Mouse (Mus musculus) testis, adult 2 months (tissue): Measurements from ENCODE around the gene Agfg1.

ENCODE experiments used
- CTCF ChIP-seq: fragments of 200-500 bp; IDR thresholded peaks from 2 replicates; pipeline ENCODE4 v1.5.1; 2012; ENCODE audit warnings: low read depth, mild to moderate bottlenecking, inconsistent platforms, low read length, moderate library complexity; ENCODE audit not compliant: control insufficient read depth, insufficient read depth, insufficient replicate concordance
- POLR2A ChIP-seq: fragments of 200-500 bp; IDR thresholded peaks from 2 replicates; pipeline ENCODE4 v1.6.1; 2012; ENCODE audit warnings: low read depth, mild to moderate bottlenecking, inconsistent platforms, low read length, moderate library complexity; ENCODE audit not compliant: control insufficient read depth

DNA sequence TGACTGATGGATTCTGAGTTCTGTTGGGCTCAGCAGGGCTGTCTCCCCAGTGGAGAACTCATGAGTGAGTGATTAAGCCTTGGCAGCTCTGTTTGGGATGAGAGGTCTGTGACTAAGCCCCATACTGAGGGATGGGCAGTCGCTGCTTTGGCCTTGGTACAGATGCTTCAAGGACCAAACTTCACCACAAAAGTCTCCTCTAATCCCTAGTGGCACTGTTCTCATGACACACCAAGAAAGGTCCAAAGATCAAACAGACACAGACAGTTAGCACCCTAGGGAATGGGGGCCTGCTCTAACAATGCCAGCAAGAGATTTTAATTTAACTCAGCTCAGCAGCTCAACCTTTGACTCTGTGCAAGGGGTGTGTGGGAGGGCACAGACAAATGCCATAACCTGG is 27.5 kb upstream of the Agfg1 start:
- TF ChIP-seq CTCF (no peak), POLR2A (no peak)
